Mouse (Mus musculus): ENCODE measurements around the gene Dydc1. TPM values are rescaled to one million over a fixed set of nuclear protein-coding genes. Genes with fewer than 3 reads are reported as not detected.

Gene Dydc1
- polyA plus RNA-seq, 1 experiment: not detected

- TF ChIP-seq GATA1 (IDR thresholded peaks at IDR 0.05; ENCODE audit: low read length): no peak
Measured at GRCm38 (mm10) chr14:41140686-41141085, 68.0 kb downstream of the Dydc1 start.

Other genes with a start within 250 kb of the Dydc1 start
- gene Sh2d4b, start 179.6 kb upstream of the Dydc1 start, polyA plus RNA-seq (2012): not detected in 2 replicates
- 4.9 and 7.9 TPM in 2 replicates for gene Tspan14, start 106.1 kb upstream of the Dydc1 start, polyA plus RNA-seq (2012)
- gene Fam213a, start 59.1 kb upstream of the Dydc1 start, polyA plus RNA-seq (2012): 13.4 and 16.4 TPM in 2 replicates
- not detected in 2 replicates for gene Dydc2, start 3.7 kb upstream of the Dydc1 start, polyA plus RNA-seq (2012)
- not detected in 2 replicates for gene Mat1a, start 32.1 kb downstream of the Dydc1 start, polyA plus RNA-seq (2012)
- gene Sftpa1, start 58.9 kb downstream of the Dydc1 start, polyA plus RNA-seq (2012): not detected in 2 replicates
- gene Mbl1, start 78.5 kb downstream of the Dydc1 start, polyA plus RNA-seq (2012): not detected in 2 replicates
- not detected in 2 replicates for gene Sftpd, start 112.2 kb downstream of the Dydc1 start, polyA plus RNA-seq (2012)
- gene Gm2832, start 205.9 kb downstream of the Dydc1 start, polyA plus RNA-seq (2012): not detected in 2 replicates